Mouse (Mus musculus): Measurements from ENCODE around the gene Pnpla5.
"Not testable (repeated sequence)": the region's sequence is repeated elsewhere in the genome, so short reads cannot be mapped to it uniquely, and the experiment has no call there.

The Pnpla5 gene

GRCm38 (mm10) chr15:84123075-84123474 is at the start of gene Pnpla5:
Gene Pnpla5, minus strand, starts transcription at chr15:84123175.
- DNase-seq = no peak

GRCm38 (mm10) chr15:84171166-84171565 is 48.2 kb upstream of the Pnpla5 start:
- no peak for DNase-seq

- no peak for DNase-seq
Observed at GRCm38 (mm10) chr15:84169511-84169910, 46.5 kb upstream of the Pnpla5 start.

GRCm38 (mm10) chr15:84168170-84169161 is 45.5 kb upstream of the Pnpla5 start:
- peak; percentile 77 for DNase-seq

GRCm38 (mm10) chr15:84167600-84167999 is 44.6 kb upstream of the Pnpla5 start, which contains the start of gene Pnpla3:
Gene Pnpla3, plus strand, starts transcription at chr15:84167837.
- DNase-seq = peak; percentile 98

- DNase-seq = peak; percentile 31
Observed at GRCm38 (mm10) chr15:84166818-84167217, 43.8 kb upstream of the Pnpla5 start.

- DNase-seq = no peak
Observed at GRCm38 (mm10) chr15:84161871-84162270, 38.9 kb upstream of the Pnpla5 start.

- not testable (repeated sequence) for DNase-seq
Observed at GRCm38 (mm10) chr15:84157530-84157929, 34.6 kb upstream of the Pnpla5 start.

GRCm38 (mm10) chr15:84156158-84156557 is 33.2 kb upstream of the Pnpla5 start:
- no peak for DNase-seq

- no peak for DNase-seq
Observed at GRCm38 (mm10) chr15:84140929-84141328, 18.0 kb upstream of the Pnpla5 start.

GRCm38 (mm10) chr15:84140109-84140508 is 17.1 kb upstream of the Pnpla5 start:
- DNase-seq = no peak

GRCm38 (mm10) chr15:84139592-84140005 is 16.6 kb upstream of the Pnpla5 start:
- DNase-seq = no peak

- DNase-seq = no peak
Observed at GRCm38 (mm10) chr15:84136473-84137415, 13.8 kb upstream of the Pnpla5 start.

GRCm38 (mm10) chr15:84135472-84135871 is 12.5 kb upstream of the Pnpla5 start:
- DNase-seq = no peak

- DNase-seq = no peak
Observed at GRCm38 (mm10) chr15:84133440-84133839, 10.5 kb upstream of the Pnpla5 start.

GRCm38 (mm10) chr15:84131971-84132370 is 9.0 kb upstream of the Pnpla5 start:
- peak; percentile 61 for DNase-seq

- DNase-seq = peak; percentile 80
Observed at GRCm38 (mm10) chr15:84131096-84131786, 8.3 kb upstream of the Pnpla5 start.

GRCm38 (mm10) chr15:84126871-84127270 is 3.9 kb upstream of the Pnpla5 start:
- DNase-seq = no peak

GRCm38 (mm10) chr15:84126447-84126846 is 3.5 kb upstream of the Pnpla5 start:
- DNase-seq = no peak

GRCm38 (mm10) chr15:84124086-84124485 is 1.1 kb upstream of the Pnpla5 start:
- DNase-seq = no peak

- DNase-seq = no peak
Observed at GRCm38 (mm10) chr15:84121036-84121435, 1.9 kb downstream of the Pnpla5 start.

- DNase-seq = peak; percentile 28
Observed at GRCm38 (mm10) chr15:84120612-84121011, 2.4 kb downstream of the Pnpla5 start.
